Mouse (Mus musculus): Measurements from ENCODE around the gene Lrwd1. TPM values are rescaled to one million over a fixed set of nuclear protein-coding genes. Genes with fewer than 3 reads are reported as not detected.

Gene Lrwd1
- total and polyA plus RNA-seq, 3 experiments, result 98.2 to 133 TPM; not detected in 1

DNA sequence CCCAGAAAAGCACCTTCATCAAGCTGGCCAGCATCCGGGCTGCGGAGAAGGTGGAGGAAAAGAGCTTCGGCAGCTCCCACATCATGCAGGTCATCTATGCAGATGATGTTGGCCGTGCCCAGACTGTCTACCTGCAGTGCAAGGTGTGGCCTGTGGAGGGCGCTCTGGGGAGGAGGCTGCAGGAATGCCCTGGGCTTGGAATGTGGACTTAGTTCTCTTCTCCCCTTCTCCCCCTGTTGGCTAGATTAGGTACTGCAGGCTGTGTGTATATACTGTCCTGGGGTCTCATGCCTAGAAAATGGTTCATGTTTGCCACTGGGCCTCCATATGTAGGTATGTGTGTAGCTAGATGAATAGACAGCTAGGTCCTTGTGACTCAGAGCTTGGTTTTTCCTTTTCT lies 31.4 kb downstream of the Lrwd1 start:
- Histone ChIP-seq H3K27ac (ENCODE audit: control insufficient read depth, low read depth, low read length) (no peak overlapping the region), H3K4me3 (ENCODE audit: control insufficient read depth in 1 of 2, insufficient read depth in 1 of 2, low read depth in 2 of 2, low read length in 2 of 2) (no peak overlapping the region), H3K27me3 (ENCODE audit: control insufficient read depth in 1 of 2, insufficient read depth in 2 of 2, low read length in 2 of 2) (no peaks in the 10 kb centered on the region), H3K4me1 (ENCODE audit: control insufficient read depth in 1 of 2, insufficient read depth in 2 of 2, low read length in 2 of 2) (peaks cover 4 to 19% of the 10 kb centered on the region in 2 experiments; a peak in 3 of 4 replicates), H3K36me3 (ENCODE audit: control insufficient read depth in 1 of 2, insufficient read depth in 2 of 2, low read length in 2 of 2) (peaks cover 0 to 10% of the 10 kb centered on the region in 2 experiments; a peak in 2 of 4 replicates), H3K79me2 (ENCODE audit: control insufficient read depth, insufficient read depth, low read length, poor library complexity) (no peaks in the 10 kb centered on the region), H3K9me3 (replicated peaks; ENCODE audit: insufficient read depth, low read length) (no peaks in the 10 kb centered on the region), H3K9ac (ENCODE audit: control insufficient read depth, low read depth, low read length, poor library complexity, severe bottlenecking) (no peak overlapping the region)
- peak; percentile 73 for DNase-seq (ENCODE audit: low read depth, low spot score)
- TF ChIP-seq CTCF (IDR thresholded peaks at IDR 0.05 in 2 of 3, conservative IDR thresholded peaks at IDR 0.05 in 1 of 3; ENCODE audit: control insufficient read depth in 1 of 3, insufficient read depth in 1 of 3, low read depth in 2 of 3, low read length in 3 of 3, poor library complexity in 1 of 3, severe bottlenecking in 1 of 3) (peak; percentile 58 to 81 (median 76)), MEF2A (IDR thresholded peaks at IDR 0.05; ENCODE audit: extremely low read depth, insufficient replicate concordance, low read depth, low read length, poor library complexity, severe bottlenecking) (no peak), SMC3 (IDR thresholded peaks at IDR 0.05; ENCODE audit: low read depth, low read length) (peak; percentile 19; the same call in 1 of the 2 replicates)

GRCm38 (mm10) chr5:136102099-136102820 lies 33.6 kb downstream of the Lrwd1 start:
- Histone ChIP-seq H3K9me3 (replicated peaks; ENCODE audit: insufficient read depth, low read length) (no peaks in the 10 kb centered on the region), H3K4me3 (ENCODE audit: control insufficient read depth in 1 of 2, insufficient read depth in 1 of 2, low read depth in 2 of 2, low read length in 2 of 2) (peak overlapping the region; percentile 13 to 35), H3K4me1 (ENCODE audit: control insufficient read depth in 1 of 2, insufficient read depth in 2 of 2, low read length in 2 of 2) (peaks cover 0 to 11% of the 10 kb centered on the region in 2 experiments; a peak in 1 of 4 replicates), H3K36me3 (ENCODE audit: control insufficient read depth in 1 of 2, insufficient read depth in 2 of 2, low read length in 2 of 2) (peaks cover 0 to 3% of the 10 kb centered on the region in 2 experiments; a peak in 1 of 4 replicates), H3K9ac (ENCODE audit: control insufficient read depth, low read depth, low read length, poor library complexity, severe bottlenecking) (peak overlapping the region; percentile 49), H3K79me2 (ENCODE audit: control insufficient read depth, insufficient read depth, low read length, poor library complexity) (no peaks in the 10 kb centered on the region), H3K27ac (ENCODE audit: control insufficient read depth, low read depth, low read length) (no peak overlapping the region), H3K27me3 (ENCODE audit: control insufficient read depth in 1 of 2, insufficient read depth in 2 of 2, low read length in 2 of 2) (no peaks in the 10 kb centered on the region)
- DNase-seq (ENCODE audit: low read depth, low spot score), result peak; percentile 91
- TF ChIP-seq USF2 (IDR thresholded peaks at IDR 0.05; ENCODE audit: borderline replicate concordance in 1 of 2, insufficient read depth in 1 of 2, low read depth in 1 of 2, low read length in 2 of 2) (no peak), CHD2 (IDR thresholded peaks at IDR 0.05; ENCODE audit: low read length) (no peak), ZKSCAN1 (IDR thresholded peaks at IDR 0.05; ENCODE audit: low read depth, low read length) (no peak), MXI1 (IDR thresholded peaks at IDR 0.05; ENCODE audit: low read depth, low read length) (peak; percentile 100), ZNF384 (IDR thresholded peaks at IDR 0.05; ENCODE audit: low read depth, low read length) (no peak), GATA1 (IDR thresholded peaks at IDR 0.05; ENCODE audit: low read depth, low read length) (no peak), SMC3 (IDR thresholded peaks at IDR 0.05; ENCODE audit: low read depth, low read length) (peak; percentile 88), USF1 (IDR thresholded peaks at IDR 0.05; ENCODE audit: low read depth, low read length) (peak; percentile 75), KAT2A (conservative IDR thresholded peaks at IDR 0.05; ENCODE audit: low read depth, low read length) (no peak), SIN3A (IDR thresholded peaks at IDR 0.05; ENCODE audit: low read length) (peak; percentile 93), CTCF (IDR thresholded peaks at IDR 0.05 in 2 of 3, conservative IDR thresholded peaks at IDR 0.05 in 1 of 3; ENCODE audit: control insufficient read depth in 1 of 3, insufficient read depth in 1 of 3, low read depth in 2 of 3, low read length in 3 of 3, poor library complexity in 1 of 3, severe bottlenecking in 1 of 3) (peak; percentile 85 to 92 (median 90)), ELF1 (IDR thresholded peaks at IDR 0.05; ENCODE audit: low read depth, low read length) (no peak), POLR2AphosphoS5 (IDR thresholded peaks at IDR 0.05; ENCODE audit: borderline replicate concordance, low read depth, low read length) (no peak), TBP (IDR thresholded peaks at IDR 0.05; ENCODE audit: low read depth, low read length) (peak; percentile 20; the same call in 1 of the 2 replicates), EP300 (IDR thresholded peaks at IDR 0.05; ENCODE audit: low read depth in 1 of 2, low read length in 2 of 2) (no peak), GABPA (IDR thresholded peaks at IDR 0.05; ENCODE audit: low read depth, low read length) (no peak), POLR2AphosphoS2 (IDR thresholded peaks at IDR 0.05; ENCODE audit: low read length) (no peak), MAFK (IDR thresholded peaks at IDR 0.05; ENCODE audit: borderline replicate concordance, low read depth, low read length) (no peak), ZC3H11A (IDR thresholded peaks at IDR 0.05; ENCODE audit: low read depth, low read length) (peak; percentile 70), JUND (IDR thresholded peaks at IDR 0.05; ENCODE audit: low read depth, low read length) (no peak), NRF1 (IDR thresholded peaks at IDR 0.05; ENCODE audit: insufficient read depth, low read depth, low read length, poor library complexity, severe bottlenecking) (peak; percentile 87), ZMIZ1 (IDR thresholded peaks at IDR 0.05; ENCODE audit: low read depth, low read length) (no peak), MAZ (IDR thresholded peaks at IDR 0.05; ENCODE audit: low read depth, low read length) (no peak), TAL1 (IDR thresholded peaks at IDR 0.05; ENCODE audit: low read length) (no peak), MAX (IDR thresholded peaks at IDR 0.05; ENCODE audit: low read length) (peak; percentile 99), RCOR1 (IDR thresholded peaks at IDR 0.05; ENCODE audit: low read depth, low read length) (no peak), UBTF (IDR thresholded peaks at IDR 0.05; ENCODE audit: borderline replicate concordance, insufficient read depth, low read depth, low read length) (no peak), NELFE (IDR thresholded peaks at IDR 0.05; ENCODE audit: low read depth, low read length) (peak; percentile 42; the same call in 1 of the 2 replicates)
